Mouse (Mus musculus) heart, embryonic 14.5 days (tissue): ENCODE data around the gene Wdr45b. TPM values are rescaled to one million over a fixed set of nuclear protein-coding genes. Genes with fewer than 3 reads are reported as not detected.
A peak's percentile ranks its signal among the peaks of the same experiment; 100 is the strongest.

Experiments used
- ATAC-seq: fragments of 200-750 bp; cut with Nextera tagmentation; 2 replicates; pipeline ENCODE4 v1.8.0; 2017; ENCODE audit warnings: low read depth, moderate TSS enrichment; ENCODE audit not compliant: insufficient number of reproducible peaks, insufficient read depth, low FRiP score
- H3K27ac ChIP-seq, 2 experiments: fragments of 200-500 bp in 1 of 2; fragments of 300-500 bp in 1 of 2; sonication (generic) in 1 of 2; replicated peaks in 1 of 2; 2 replicates each; pipeline ENCODE4 v1.5.1; 2012 to 2014; ENCODE audit warnings: low read depth in 2 of 2, low read length in 2 of 2, control low read depth in 1 of 2, mild to moderate bottlenecking in 1 of 2, mixed read lengths in 1 of 2; ENCODE audit not compliant: control insufficient read depth in 1 of 2, insufficient read depth in 1 of 2
- H3K27me3 ChIP-seq: fragments of 300-500 bp; sonication (generic); 2 replicates; pipeline ENCODE4 v1.6.1; 2014; ENCODE audit warnings: mild to moderate bottlenecking, low read length, control low read depth; ENCODE audit not compliant: control insufficient read depth, insufficient read depth
- H3K36me3 ChIP-seq: fragments of 300-500 bp; sonication (generic); 2 replicates; pipeline ENCODE4 v1.6.1; 2014; ENCODE audit warnings: mild to moderate bottlenecking, control low read depth, low read length, mixed read lengths; ENCODE audit not compliant: control insufficient read depth, insufficient read depth
- H3K4me1 ChIP-seq, 2 experiments: fragments of 200-500 bp in 1 of 2; fragments of 300-500 bp in 1 of 2; sonication (generic) in 1 of 2; 2 replicates each; pipeline ENCODE4 v1.6.1; 2012 to 2014; ENCODE audit warnings: low read length in 2 of 2, control low read depth in 1 of 2, mixed read lengths in 1 of 2; ENCODE audit not compliant: control insufficient read depth in 2 of 2, insufficient read depth in 2 of 2
- H3K4me2 ChIP-seq: fragments of 300-500 bp; sonication (generic); 2 replicates; pipeline ENCODE4 v1.6.1; 2014; ENCODE audit warnings: mild to moderate bottlenecking, low read length
- H3K4me3 ChIP-seq, 2 experiments: fragments of 200-500 bp in 1 of 2; fragments of 300-500 bp in 1 of 2; sonication (generic) in 1 of 2; 2 replicates each; pipeline ENCODE4 v1.5.1; 2012 to 2014; ENCODE audit warnings: low read length in 2 of 2, mild to moderate bottlenecking in 2 of 2, control low read depth in 1 of 2, low read depth in 1 of 2, moderate library complexity in 1 of 2; ENCODE audit not compliant: control insufficient read depth in 1 of 2, insufficient read depth in 1 of 2
- H3K9ac ChIP-seq: fragments of 300-500 bp; sonication (generic); 2 replicates; pipeline ENCODE4 v1.6.1; 2014; ENCODE audit warnings: mild to moderate bottlenecking, low read length
- H3K9me3 ChIP-seq: fragments of 300-500 bp; sonication (generic); 2 replicates; pipeline ENCODE4 v1.6.1; 2016; ENCODE audit warnings: low read length, control low read depth; ENCODE audit not compliant: control insufficient read depth
- WGBS: fragments of 180-500 bp; shearing (Covaris S2); extraction: QIAGEN DNeasy Blood & Tissue Kit; methylation state at CpG from one replicate; pipeline ENCODE4 v1.1.7; 2014; 5-methylcytosine and 5-hydroxymethylcytosine counted together
- polyA plus RNA-seq: library from polyadenylated mRNA; unstranded; fragments of >200 nt; fragmentation: Nextera tagmentation; extraction: Ambion mirVana; gene quantifications from 2 replicates; pipeline ENCODE4 v1.2.1, GENCODE M21; 2014

The Wdr45b gene
- polyA plus RNA-seq: 79.9 and 82.5 TPM in 2 replicates

- peak within 1 kb of the TSS; percentile 76 to 86 for H3K27ac ChIP-seq
- no peaks in the 10 kb centered on the region for H3K9me3 ChIP-seq
- peak within 1 kb of the TSS; percentile 93 for H3K9ac ChIP-seq
- peaks cover 4 to 17% of the 10 kb centered on the region in 2 experiments for H3K4me1 ChIP-seq
- no peaks in the 10 kb centered on the region for H3K27me3 ChIP-seq
- H3K4me2 ChIP-seq: peak within 1 kb of the TSS; percentile 81
- peaks cover 6% of the 10 kb centered on the region; the same call in 1 of the 2 replicates for H3K36me3 ChIP-seq
- under 1% methylated on average over 69 of the region's 69 CpGs for WGBS
- peak within 1 kb of the TSS; percentile 61 to 77 for H3K4me3 ChIP-seq
- peak; percentile 97 for ATAC-seq
Observed at GRCm38 (mm10) chr11:121354091-121354707, at the start of gene Wdr45b. Gene Wdr45b (minus strand): TSS chr11:121354445.

GRCm38 (mm10) chr11:121392405-121392804 is 38.2 kb upstream of the Wdr45b start:
- 54% methylated on average over 3 of the region's 3 CpGs for WGBS
- no peak for ATAC-seq
- H3K4me1 ChIP-seq: peaks cover 0 to 2% of the 10 kb centered on the region in 2 experiments; a peak in 1 of 4 replicates
- H3K27ac ChIP-seq: no peak overlapping the region
- no peak overlapping the region for H3K9ac ChIP-seq
- H3K9me3 ChIP-seq: no peaks in the 10 kb centered on the region
- H3K4me3 ChIP-seq: no peak overlapping the region
- H3K27me3 ChIP-seq: no peaks in the 10 kb centered on the region
- no peak overlapping the region for H3K4me2 ChIP-seq
- no peaks in the 10 kb centered on the region for H3K36me3 ChIP-seq

DNA sequence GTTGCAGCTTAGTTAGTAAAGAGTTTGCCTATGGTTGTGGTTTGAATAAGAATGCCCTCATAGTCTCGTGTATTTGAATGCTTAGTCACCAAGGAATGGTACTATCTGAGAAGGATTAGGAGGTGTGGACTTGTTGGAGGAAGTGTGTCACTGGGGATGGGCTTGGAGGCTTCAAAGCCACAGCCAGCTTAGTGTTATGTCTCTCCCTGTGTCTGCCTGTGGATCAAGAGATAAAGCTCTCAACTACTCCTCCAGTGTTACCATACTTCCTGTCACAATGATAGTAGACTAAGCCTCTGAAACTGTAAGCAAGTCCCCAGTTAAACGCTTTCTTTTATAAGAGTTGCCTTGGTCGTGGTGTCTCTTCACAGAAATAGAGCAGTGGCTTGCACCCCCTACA is 36.5 kb upstream of the Wdr45b start:
- Histone ChIP-seq H3K4me1 (peaks cover 0 to 2% of the 10 kb centered on the region in 2 experiments; a peak in 1 of 4 replicates), H3K36me3 (no peaks in the 10 kb centered on the region)
- WGBS: 51% methylated on average over 3 of the region's 3 CpGs

GRCm38 (mm10) chr11:121388554-121388945 is 34.3 kb upstream of the Wdr45b start:
- Histone ChIP-seq H3K4me2 (peak overlapping the region; percentile 82), H3K27me3 (no peaks in the 10 kb centered on the region), H3K4me1 (peaks cover 0 to 2% of the 10 kb centered on the region in 2 experiments; a peak in 1 of 4 replicates), H3K9ac (no peak overlapping the region), H3K36me3 (no peaks in the 10 kb centered on the region), H3K4me3 (peak overlapping the region; percentile 58 to 76), H3K27ac (peak overlapping the region; percentile 5 to 37; a peak in 1 of 4 replicates), H3K9me3 (no peaks in the 10 kb centered on the region)
- WGBS: 9% methylated on average over 6 of the region's 6 CpGs
- no peak for ATAC-seq

More for the DNA sequence above, 36.5 kb upstream of the Wdr45b start:
- no peaks in the 10 kb centered on the region for H3K27me3 ChIP-seq
- H3K9me3 ChIP-seq: no peaks in the 10 kb centered on the region
- no peak for ATAC-seq
- no peak overlapping the region for H3K4me3 ChIP-seq
- H3K4me2 ChIP-seq: no peak overlapping the region
- no peak overlapping the region for H3K9ac ChIP-seq
- H3K27ac ChIP-seq: no peak overlapping the region

DNA sequence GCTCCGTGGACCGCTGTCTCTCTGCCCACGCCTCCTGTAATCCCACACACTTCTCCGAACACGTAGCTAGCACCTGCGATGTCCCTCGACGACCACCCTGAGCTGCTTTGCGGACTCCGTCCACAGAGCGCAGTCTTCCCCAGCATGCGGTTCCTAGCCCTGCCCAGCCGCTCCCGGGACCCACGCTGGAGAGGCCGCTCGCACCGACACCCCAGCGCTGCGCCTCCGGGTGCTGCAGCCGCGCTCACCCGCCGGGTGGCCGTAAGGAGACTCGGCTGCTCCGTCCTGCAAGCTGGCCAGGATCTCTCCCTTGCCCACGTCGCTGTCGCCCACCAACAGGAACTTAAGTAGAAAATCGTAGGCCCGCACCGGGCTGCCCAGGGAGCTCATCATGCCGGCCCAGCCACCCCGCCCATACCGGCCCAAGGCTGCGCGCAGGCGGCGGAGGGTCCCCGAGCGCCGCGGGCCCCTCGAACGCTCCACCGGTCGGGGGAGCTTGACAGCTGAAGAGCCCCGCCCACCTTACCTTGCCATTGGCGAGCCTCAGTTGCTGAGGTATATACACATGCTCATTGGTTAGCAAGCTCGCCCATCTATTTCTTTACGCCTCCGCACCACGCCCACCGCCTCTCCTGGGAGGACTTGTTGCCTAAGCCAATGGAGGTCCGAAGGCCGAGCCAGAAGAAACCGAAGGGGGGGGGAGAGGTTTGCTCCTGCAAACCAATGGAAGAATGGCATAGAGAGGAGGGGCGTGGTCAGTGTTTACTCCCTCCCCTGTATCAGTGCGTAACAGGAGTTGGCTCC is 33.7 kb upstream of the Wdr45b start, which contains the start of gene Rab40b:
Rab40b (minus strand) TSS at position 502 of the 804 bp plus-strand sequence.
- Histone ChIP-seq H3K27me3 (no peaks in the 10 kb centered on the region), H3K36me3 (no peaks in the 10 kb centered on the region), H3K9ac (peak within 1 kb of the TSS; percentile 76), H3K27ac (peak within 1 kb of the TSS; percentile 5 to 37; a peak in 1 of 4 replicates), H3K9me3 (no peaks in the 10 kb centered on the region), H3K4me3 (peak within 1 kb of the TSS; percentile 58 to 76), H3K4me2 (peak within 1 kb of the TSS; percentile 82), H3K4me1 (peaks cover 0 to 2% of the 10 kb centered on the region in 2 experiments; a peak in 1 of 4 replicates)
- peak; percentile 98 for ATAC-seq
- under 1% methylated on average over 61 of the region's 61 CpGs for WGBS

GRCm38 (mm10) chr11:121380294-121380693 is 26.0 kb upstream of the Wdr45b start:
- H3K4me1 ChIP-seq: no peaks in the 10 kb centered on the region
- no peak overlapping the region for H3K4me3 ChIP-seq
- H3K9me3 ChIP-seq: no peaks in the 10 kb centered on the region; the same call in 1 of the 2 replicates
- ATAC-seq: no peak
- H3K4me2 ChIP-seq: no peak overlapping the region
- H3K36me3 ChIP-seq: no peaks in the 10 kb centered on the region
- H3K27me3 ChIP-seq: no peaks in the 10 kb centered on the region
- WGBS: 53% methylated on average over 6 of the region's 6 CpGs
- no peak overlapping the region for H3K9ac ChIP-seq
- no peak overlapping the region for H3K27ac ChIP-seq

- Histone ChIP-seq H3K9ac (no peak overlapping the region), H3K27me3 (no peaks in the 10 kb centered on the region), H3K4me2 (no peak overlapping the region), H3K36me3 (no peaks in the 10 kb centered on the region), H3K27ac (no peak overlapping the region), H3K4me1 (no peaks in the 10 kb centered on the region), H3K4me3 (no peak overlapping the region), H3K9me3 (no peaks in the 10 kb centered on the region; the same call in 1 of the 2 replicates)
- no peak for ATAC-seq
Observed at GRCm38 (mm10) chr11:121378644-121379043, 24.4 kb upstream of the Wdr45b start.
